Mouse (Mus musculus) heart, embryonic 10.5 days (tissue): ENCODE results near the gene Tpra1. TPM values are rescaled to one million over a fixed set of nuclear protein-coding genes. Genes with fewer than 3 reads are reported as not detected.

Experiments
- DNase-seq: peaks from one replicate; pipeline ENCODE4 v3.0.0-alpha.2; 2017; ENCODE audit warnings: low spot score
- H3K27ac ChIP-seq: fragments of 300-500 bp; sonication (generic); 2 replicates; pipeline ENCODE4 v1.5.1; 2016; ENCODE audit warnings: mild to moderate bottlenecking
- H3K27me3 ChIP-seq: fragments of 300-500 bp; sonication (generic); 2 replicates; pipeline ENCODE4 v1.6.1; 2016; ENCODE audit warnings: mild to moderate bottlenecking; ENCODE audit not compliant: poor library complexity, insufficient read depth, severe bottlenecking
- H3K36me3 ChIP-seq: fragments of 300-500 bp; sonication (generic); 2 replicates; pipeline ENCODE4 v1.6.1; 2016; ENCODE audit warnings: mild to moderate bottlenecking, moderate library complexity
- H3K4me1 ChIP-seq: fragments of 300-500 bp; sonication (generic); 2 replicates; pipeline ENCODE4 v1.6.1; 2016; ENCODE audit warnings: mild to moderate bottlenecking
- H3K4me3 ChIP-seq: fragments of 300-500 bp; sonication (generic); 2 replicates; pipeline ENCODE4 v1.5.1; 2016; ENCODE audit warnings: mild to moderate bottlenecking, moderate library complexity
- H3K9me3 ChIP-seq: fragments of 300-500 bp; sonication (generic); 2 replicates; pipeline ENCODE4 v1.6.1; 2016; ENCODE audit warnings: mild to moderate bottlenecking, moderate library complexity
- WGBS: fragments of 180-500 bp; shearing (Covaris S2); methylation state at CpG from one replicate; pipeline ENCODE4 v1.1.7; 2016; 5-methylcytosine and 5-hydroxymethylcytosine counted together
- polyA plus RNA-seq: library from polyadenylated mRNA; unstranded; fragments of >200 nt; fragmentation: Nextera tagmentation; extraction: Ambion mirVana; gene quantifications from 2 replicates; pipeline ENCODE4 v1.2.1, GENCODE M21; 2016

The Tpra1 gene
- polyA plus RNA-seq, 1 experiment from 2014 or later = 52.4 TPM

GRCm38 (mm10) chr6:88897246-88897645 is 4.8 kb upstream of the Tpra1 start:
- Histone ChIP-seq H3K4me3 (peak overlapping the region; percentile 87), H3K4me1 (peaks cover 33% of the 10 kb centered on the region), H3K36me3 (peaks cover 51% of the 10 kb centered on the region), H3K27ac (peak overlapping the region; percentile 77), H3K27me3 (no peaks in the 10 kb centered on the region), H3K9me3 (no peaks in the 10 kb centered on the region)
- DNase-seq = no peak
- 63% methylated on average over 7 of the region's 7 CpGs for WGBS

GRCm38 (mm10) chr6:88898534-88899048 is 3.5 kb upstream of the Tpra1 start, which contains the start of gene Mcm2:
TSS of gene Mcm2 (minus strand) at chr6:88898780.
- WGBS = 0% methylated on average over 33 of the region's 33 CpGs
- DNase-seq = peak; percentile 99
- Histone ChIP-seq H3K4me1 (peaks cover 42% of the 10 kb centered on the region), H3K4me3 (peak within 1 kb of the TSS; percentile 87), H3K9me3 (no peaks in the 10 kb centered on the region), H3K27ac (peak within 1 kb of the TSS; percentile 98), H3K36me3 (peaks cover 37% of the 10 kb centered on the region), H3K27me3 (no peaks in the 10 kb centered on the region)

- no peak for DNase-seq
- Histone ChIP-seq H3K4me3 (no peak overlapping the region), H3K9me3 (no peaks in the 10 kb centered on the region), H3K27me3 (no peaks in the 10 kb centered on the region), H3K27ac (peak overlapping the region; percentile 98; the same call in 1 of the 2 replicates), H3K36me3 (peaks cover 32% of the 10 kb centered on the region), H3K4me1 (peaks cover 47% of the 10 kb centered on the region)
- 60% methylated on average over 4 of the region's 4 CpGs for WGBS
These were observed 3.0 kb upstream of the Tpra1 start for GRCm38 (mm10) chr6:88899086-88899485.

GRCm38 (mm10) chr6:88899628-88900027 is 2.4 kb upstream of the Tpra1 start:
- 92% methylated on average over 2 of the region's 2 CpGs for WGBS
- no peaks in the 10 kb centered on the region for H3K9me3 ChIP-seq
- peaks cover 52% of the 10 kb centered on the region for H3K4me1 ChIP-seq
- DNase-seq = no peak
- H3K27me3 ChIP-seq = no peaks in the 10 kb centered on the region
- H3K4me3 ChIP-seq = no peak overlapping the region
- peaks cover 27% of the 10 kb centered on the region for H3K36me3 ChIP-seq
- H3K27ac ChIP-seq = no peak overlapping the region

- H3K9me3 ChIP-seq = no peaks in the 10 kb centered on the region
- no peak for DNase-seq
- H3K27ac ChIP-seq = peak overlapping the region; percentile 94
- H3K36me3 ChIP-seq = peaks cover 9% of the 10 kb centered on the region
- H3K4me1 ChIP-seq = peaks cover 62% of the 10 kb centered on the region
- no peaks in the 10 kb centered on the region for H3K27me3 ChIP-seq
- peak overlapping the region; percentile 85 for H3K4me3 ChIP-seq
- WGBS = 8% methylated on average over 5 of the region's 5 CpGs
These were observed 580 bp upstream of the Tpra1 start for GRCm38 (mm10) chr6:88901471-88901870.

- peak overlapping the region; percentile 94; the same call in 1 of the 2 replicates for H3K27ac ChIP-seq
- 84% methylated on average over 5 of the region's 5 CpGs for WGBS
- peaks cover 13% of the 10 kb centered on the region; the same call in 1 of the 2 replicates for H3K36me3 ChIP-seq
- H3K9me3 ChIP-seq = no peaks in the 10 kb centered on the region
- no peaks in the 10 kb centered on the region for H3K27me3 ChIP-seq
- H3K4me1 ChIP-seq = peaks cover 59% of the 10 kb centered on the region
- no peak for DNase-seq
- peak overlapping the region; percentile 85 for H3K4me3 ChIP-seq
These were observed 1.7 kb downstream of the Tpra1 start for GRCm38 (mm10) chr6:88903708-88904107.

- Histone ChIP-seq H3K4me3 (no peak overlapping the region), H3K9me3 (no peaks in the 10 kb centered on the region), H3K27ac (0 out of 2 replicates have a peak overlapping the region, but pooled peaks have one; percentile 6), H3K36me3 (peaks cover 20% of the 10 kb centered on the region), H3K4me1 (peaks cover 54% of the 10 kb centered on the region), H3K27me3 (no peaks in the 10 kb centered on the region)
- no peak for DNase-seq
- 70% methylated on average over 4 of the region's 4 CpGs for WGBS
These were observed 2.5 kb downstream of the Tpra1 start for GRCm38 (mm10) chr6:88904456-88904974.

GRCm38 (mm10) chr6:88905042-88905441 is 3.0 kb downstream of the Tpra1 start:
- Histone ChIP-seq H3K4me1 (peaks cover 53% of the 10 kb centered on the region), H3K27me3 (no peaks in the 10 kb centered on the region), H3K4me3 (no peak overlapping the region), H3K27ac (0 out of 2 replicates have a peak overlapping the region, but pooled peaks have one; percentile 6), H3K9me3 (no peaks in the 10 kb centered on the region), H3K36me3 (peaks cover 26% of the 10 kb centered on the region)
- DNase-seq = no peak
- 85% methylated on average over 7 of the region's 7 CpGs for WGBS

GRCm38 (mm10) chr6:88906369-88907108 is 4.5 kb downstream of the Tpra1 start:
- H3K4me1 ChIP-seq = peaks cover 48% of the 10 kb centered on the region
- H3K4me3 ChIP-seq = peak overlapping the region; percentile 37
- H3K9me3 ChIP-seq = no peaks in the 10 kb centered on the region
- peaks cover 41% of the 10 kb centered on the region for H3K36me3 ChIP-seq
- DNase-seq = peak; percentile 90
- WGBS = 14% methylated on average over 16 of the region's 16 CpGs
- H3K27ac ChIP-seq = peak overlapping the region; percentile 30
- H3K27me3 ChIP-seq = no peaks in the 10 kb centered on the region

GRCm38 (mm10) chr6:88909151-88909550 is 7.1 kb downstream of the Tpra1 start:
- peaks cover 55% of the 10 kb centered on the region for H3K36me3 ChIP-seq
- H3K27ac ChIP-seq = no peak overlapping the region
- H3K27me3 ChIP-seq = no peaks in the 10 kb centered on the region
- no peak for DNase-seq
- peaks cover 31% of the 10 kb centered on the region for H3K4me1 ChIP-seq
- H3K9me3 ChIP-seq = no peaks in the 10 kb centered on the region
- 89% methylated on average over 6 of the region's 6 CpGs for WGBS
- no peak overlapping the region for H3K4me3 ChIP-seq

- H3K36me3 ChIP-seq = peaks cover 47% of the 10 kb centered on the region
- H3K9me3 ChIP-seq = no peaks in the 10 kb centered on the region
- no peak overlapping the region for H3K27ac ChIP-seq
- 82% methylated on average over 4 of the region's 4 CpGs for whole genome bisulfite sequencing
- H3K27me3 ChIP-seq = no peaks in the 10 kb centered on the region
- no peak for DNase-seq
- H3K4me1 ChIP-seq = peaks cover 7% of the 10 kb centered on the region
- H3K4me3 ChIP-seq = no peak overlapping the region
These were observed 11.0 kb downstream of the Tpra1 start for GRCm38 (mm10) chr6:88913022-88913421.

- DNase-seq = no peak
- Histone ChIP-seq H3K27me3 (0 out of 2 replicates have a peak, but pooled peaks cover 2% of the 10 kb centered on the region), H3K27ac (no peak overlapping the region), H3K4me1 (peaks cover 7% of the 10 kb centered on the region), H3K36me3 (peaks cover 43% of the 10 kb centered on the region), H3K9me3 (no peaks in the 10 kb centered on the region), H3K4me3 (no peak overlapping the region)
These were observed 11.4 kb downstream of the Tpra1 start for GRCm38 (mm10) chr6:88913440-88913839.

- H3K27ac ChIP-seq = peak overlapping the region; percentile 31; the same call in 1 of the 2 replicates
- DNase-seq = no peak
- peaks cover 32% of the 10 kb centered on the region for H3K36me3 ChIP-seq
- no peaks in the 10 kb centered on the region for H3K9me3 ChIP-seq
- peaks cover 13% of the 10 kb centered on the region for H3K4me1 ChIP-seq
- H3K27me3 ChIP-seq = 0 out of 2 replicates have a peak, but pooled peaks cover 3% of the 10 kb centered on the region
- WGBS = 60% methylated on average over 5 of the region's 5 CpGs
- no peak overlapping the region for H3K4me3 ChIP-seq
These were observed 12.7 kb downstream of the Tpra1 start for GRCm38 (mm10) chr6:88914799-88915198.
